Mouse (Mus musculus) layer of hippocampus, postnatal 36 days (tissue): ENCODE measurements around the gene Myo18b. TPM values are rescaled to one million over a fixed set of nuclear protein-coding genes. Genes with fewer than 3 reads are reported as not detected.
A peak's percentile ranks its signal among the peaks of the same experiment; 100 is the strongest.

ENCODE experiments used
- DNase-seq, 2 experiments: peaks; one replicate each; pipeline ENCODE4 v3.0.0; 2022
- total RNA-seq, 2 experiments: library from RNA; stranded (reverse); gene quantifications; 2 replicates each; pipeline ENCODE4 v1.2.3; 2021

Gene Myo18b
- total RNA-seq, 2 experiments from 2014 or later, result 1.1 to 1.4 TPM

GRCm38 (mm10) chr5:112796086-112796485 lies 100.1 kb downstream of the Myo18b start:
- DNase-seq, result no peak

GRCm38 (mm10) chr5:112791792-112792780 lies 104.1 kb downstream of the Myo18b start:
- DNase-seq, result no peak

DNA sequence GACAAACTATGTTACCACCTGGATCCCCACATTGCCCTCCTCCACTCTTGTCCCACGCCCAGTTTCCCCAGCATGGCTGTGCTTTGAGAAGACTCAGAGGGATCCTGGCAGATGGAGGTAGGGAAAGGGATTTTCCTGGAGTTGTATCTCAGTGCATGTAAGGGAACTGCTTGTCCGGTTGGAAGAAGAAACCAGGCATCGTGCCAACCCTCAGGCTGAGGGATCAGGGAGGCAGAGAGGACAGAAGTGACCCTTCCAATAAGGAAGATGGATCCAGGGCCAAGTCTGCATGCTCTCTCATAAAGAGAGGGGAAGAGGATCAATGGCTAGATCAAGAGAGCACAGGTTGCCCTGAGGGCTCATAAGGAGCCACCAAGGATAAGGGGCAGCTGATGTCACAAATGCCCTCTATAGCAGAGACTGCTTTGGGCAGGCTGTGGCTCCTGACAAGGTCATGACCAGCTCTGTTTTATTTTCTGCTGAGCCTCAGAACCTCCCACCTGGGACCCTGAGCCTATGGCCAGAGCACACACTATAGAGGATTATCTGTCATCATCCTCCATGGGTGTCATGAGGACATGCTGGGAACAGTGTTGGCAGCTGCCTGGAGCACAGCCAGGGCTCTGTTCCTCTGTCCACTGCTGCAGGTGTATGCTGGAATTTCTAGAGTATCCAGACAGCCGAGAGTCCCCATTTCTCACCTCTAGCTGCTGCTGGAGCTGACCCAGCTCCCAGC lies 105.6 kb downstream of the Myo18b start:
- no peak for DNase-seq

DNA sequence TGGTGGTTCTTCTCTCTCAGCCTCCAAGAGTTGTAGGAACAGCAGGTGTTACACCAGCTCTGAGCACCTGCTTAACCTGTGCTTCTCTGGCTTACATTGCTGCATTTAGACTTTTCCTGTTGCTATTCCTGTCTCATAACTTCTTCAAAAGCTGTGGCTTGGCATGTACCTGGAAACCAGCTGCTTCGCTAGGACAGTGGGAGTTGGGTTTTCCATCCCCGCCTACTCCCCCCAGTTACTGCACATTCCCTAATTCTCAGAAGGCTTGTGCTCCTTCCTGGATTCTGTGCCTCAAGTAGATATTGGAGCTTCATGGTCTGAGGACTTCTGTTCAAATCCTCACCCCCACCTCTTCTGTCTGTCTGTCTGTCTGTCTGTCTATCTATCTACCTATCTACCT lies 107.7 kb downstream of the Myo18b start:
- DNase-seq, result no peak

DNA sequence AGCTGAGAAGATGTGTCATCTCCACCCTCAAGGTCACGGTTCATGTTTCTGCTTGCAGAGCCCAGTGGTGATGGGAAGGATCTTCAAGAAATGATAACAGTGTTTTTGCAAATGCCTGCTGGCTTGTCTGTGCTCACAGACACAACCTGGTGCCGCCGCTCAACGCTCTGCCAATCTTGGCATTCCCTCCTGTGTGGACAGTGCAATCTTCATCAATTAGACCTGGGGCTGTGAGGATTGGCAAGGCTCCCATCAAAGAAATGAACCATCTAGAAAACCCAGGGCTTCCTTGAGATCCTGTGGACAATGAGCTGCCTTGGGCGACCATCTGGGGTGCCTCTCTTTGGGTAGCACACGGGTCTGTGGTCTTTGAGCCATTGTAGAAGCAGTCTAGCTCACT lies 109.4 kb downstream of the Myo18b start:
- no peak for DNase-seq

DNA sequence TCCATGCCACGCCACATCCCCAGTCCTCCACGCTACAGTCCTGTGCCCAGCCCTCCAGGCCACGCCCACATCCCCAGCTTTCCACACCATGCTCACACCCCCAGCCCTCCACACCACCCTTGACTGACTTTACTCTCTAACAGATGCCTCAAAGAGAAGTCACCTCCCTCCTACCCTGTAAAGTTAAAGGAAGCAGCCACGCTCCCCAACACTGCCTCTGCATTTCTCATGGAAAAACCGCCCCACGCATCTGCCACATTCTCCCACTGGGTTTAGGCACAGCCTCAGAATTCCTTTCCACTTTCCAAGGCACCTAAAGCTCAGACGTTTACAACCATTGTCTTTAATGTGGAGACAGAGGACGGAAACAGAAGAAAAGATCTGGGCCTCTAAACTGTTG lies 110.1 kb downstream of the Myo18b start:
- no peak for DNase-seq

DNA sequence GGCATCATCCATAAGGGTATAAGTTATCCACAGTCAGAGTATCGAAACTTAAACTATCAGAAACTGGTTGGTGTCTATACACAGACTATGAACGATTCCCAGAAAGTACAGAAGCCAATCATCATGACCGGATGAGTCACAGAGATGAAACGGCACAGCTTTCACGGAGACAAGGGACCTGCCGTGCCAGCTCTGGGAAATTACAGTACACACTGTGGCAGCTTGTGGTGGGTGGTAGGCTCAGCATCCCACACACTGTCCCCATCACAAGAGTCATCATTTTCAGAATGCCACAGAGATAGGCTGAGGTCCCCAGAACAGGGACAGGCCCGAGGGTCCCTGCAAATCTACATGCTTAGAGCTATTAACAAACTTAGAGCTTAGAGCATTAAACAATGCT lies 114.4 kb downstream of the Myo18b start:
- peak; percentile 76 to 77 for DNase-seq

GRCm38 (mm10) chr5:112781231-112781630 lies 114.9 kb downstream of the Myo18b start:
- no peak for DNase-seq

DNA sequence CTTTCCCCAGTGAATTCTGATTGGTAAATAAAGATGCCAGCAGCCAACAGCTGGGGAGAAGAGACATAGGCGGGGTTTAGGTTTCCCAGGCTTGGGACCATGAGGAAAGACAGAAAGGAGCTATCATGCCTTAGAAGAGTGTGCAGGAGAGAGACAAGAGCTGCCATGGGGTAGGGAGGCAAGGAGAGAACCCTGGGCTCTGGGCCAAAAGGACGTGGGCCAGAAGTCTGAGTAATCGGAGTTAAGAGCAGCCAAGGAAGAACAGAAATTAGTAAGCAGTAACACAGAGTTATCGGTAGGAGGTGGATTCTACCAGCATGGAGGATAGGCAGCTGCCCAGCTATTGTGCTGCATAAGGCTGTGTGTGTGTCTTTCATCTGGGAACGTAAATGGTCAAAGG lies 115.8 kb downstream of the Myo18b start:
- DNase-seq, result peak; percentile 44 to 61

- no peak for DNase-seq
These were observed 119.3 kb downstream of the Myo18b start for GRCm38 (mm10) chr5:112776781-112777405.

GRCm38 (mm10) chr5:112773429-112773828 lies 122.7 kb downstream of the Myo18b start:
- no peak for DNase-seq

- DNase-seq, result no peak
These were observed 124.7 kb downstream of the Myo18b start for GRCm38 (mm10) chr5:112771376-112771901.

- DNase-seq, result no peak
These were observed 126.4 kb downstream of the Myo18b start for GRCm38 (mm10) chr5:112769721-112770119.

- DNase-seq, result no peak
These were observed 127.0 kb downstream of the Myo18b start for GRCm38 (mm10) chr5:112769020-112769720.

GRCm38 (mm10) chr5:112768556-112768955 lies 127.6 kb downstream of the Myo18b start:
- no peak for DNase-seq

- no peak for DNase-seq
These were observed 134.6 kb downstream of the Myo18b start for GRCm38 (mm10) chr5:112761415-112762075.

DNA sequence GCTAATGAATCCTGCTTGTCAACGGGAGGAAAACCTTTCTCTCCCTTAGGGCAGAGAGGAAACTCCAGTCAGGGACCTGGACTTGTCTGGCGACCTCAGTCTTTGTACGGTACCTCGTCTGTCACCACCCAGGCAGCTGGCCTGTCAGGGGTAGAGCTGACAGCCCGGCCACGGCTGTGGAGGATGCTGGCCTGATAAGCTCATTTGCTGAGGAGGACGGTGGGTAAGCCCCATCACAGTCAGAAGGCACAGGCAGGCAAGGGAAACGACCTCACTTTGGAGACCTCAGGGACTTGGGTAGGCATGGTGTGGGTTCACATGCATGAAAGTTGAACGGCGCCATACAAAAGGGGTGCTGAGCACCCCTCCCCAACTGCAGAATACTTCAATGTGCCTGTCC lies 140.6 kb downstream of the Myo18b start:
- no peak for DNase-seq

DNA sequence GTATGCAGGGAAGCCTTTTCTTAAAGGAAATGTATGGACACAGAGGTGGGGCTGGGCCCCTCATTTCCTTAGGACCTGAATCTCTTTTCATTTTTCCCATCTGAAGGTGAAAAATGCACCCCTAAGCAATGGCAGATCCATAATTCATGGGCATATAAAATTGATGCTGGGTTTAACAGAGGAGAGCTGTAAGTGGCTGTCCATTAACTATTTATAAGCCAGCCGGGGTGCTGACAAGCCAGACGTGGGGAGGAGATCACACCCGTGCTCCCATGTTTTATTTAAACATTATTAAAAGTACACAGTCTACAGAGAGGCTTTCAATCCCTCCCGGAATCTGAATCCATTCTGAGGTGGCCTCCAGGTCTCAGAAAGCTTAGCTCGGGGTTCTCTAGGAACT lies 146.5 kb downstream of the Myo18b start:
- no peak for DNase-seq

- no peak for DNase-seq
These were observed 148.0 kb downstream of the Myo18b start for GRCm38 (mm10) chr5:112748001-112748719.

- DNase-seq, result no peak
These were observed 148.7 kb downstream of the Myo18b start for GRCm38 (mm10) chr5:112747306-112747930.
